Mouse (Mus musculus): ENCODE measurements around the gene Cox8b. TPM values are rescaled to one million over a fixed set of nuclear protein-coding genes. Genes with fewer than 3 reads are reported as not detected.

The Cox8b gene
- polyA plus RNA-seq (2014; fragmentation: Illumina TruSeq; extraction: RNeasy Lipid Tissue Mini Kit (QIAGEN cat#74804); ENCODE audit: low replicate concordance), result not detected

DNA sequence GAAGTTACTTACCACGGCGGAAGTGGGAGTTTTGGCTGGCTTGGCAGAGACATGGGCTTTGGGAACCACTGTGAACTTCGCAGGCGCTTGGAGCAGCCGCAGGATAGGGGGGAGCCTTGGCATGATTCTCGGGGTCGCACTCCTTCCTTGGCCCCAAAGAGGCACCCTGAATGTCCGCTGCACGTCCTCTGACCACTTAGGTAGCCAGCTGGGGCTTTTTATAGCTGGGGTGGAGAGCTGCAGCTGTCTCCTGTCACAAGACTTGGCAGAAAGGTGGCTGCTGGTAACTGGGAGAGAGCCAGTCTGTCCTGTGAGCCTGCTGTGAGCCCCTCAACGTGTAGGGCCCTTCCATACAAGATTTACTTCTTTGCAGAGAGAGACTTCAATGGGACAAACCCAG, at the start of gene Cox8b:
Gene Cox8b, minus strand, starts transcription at position 227 of the 400 bp plus-strand sequence.

DNA sequence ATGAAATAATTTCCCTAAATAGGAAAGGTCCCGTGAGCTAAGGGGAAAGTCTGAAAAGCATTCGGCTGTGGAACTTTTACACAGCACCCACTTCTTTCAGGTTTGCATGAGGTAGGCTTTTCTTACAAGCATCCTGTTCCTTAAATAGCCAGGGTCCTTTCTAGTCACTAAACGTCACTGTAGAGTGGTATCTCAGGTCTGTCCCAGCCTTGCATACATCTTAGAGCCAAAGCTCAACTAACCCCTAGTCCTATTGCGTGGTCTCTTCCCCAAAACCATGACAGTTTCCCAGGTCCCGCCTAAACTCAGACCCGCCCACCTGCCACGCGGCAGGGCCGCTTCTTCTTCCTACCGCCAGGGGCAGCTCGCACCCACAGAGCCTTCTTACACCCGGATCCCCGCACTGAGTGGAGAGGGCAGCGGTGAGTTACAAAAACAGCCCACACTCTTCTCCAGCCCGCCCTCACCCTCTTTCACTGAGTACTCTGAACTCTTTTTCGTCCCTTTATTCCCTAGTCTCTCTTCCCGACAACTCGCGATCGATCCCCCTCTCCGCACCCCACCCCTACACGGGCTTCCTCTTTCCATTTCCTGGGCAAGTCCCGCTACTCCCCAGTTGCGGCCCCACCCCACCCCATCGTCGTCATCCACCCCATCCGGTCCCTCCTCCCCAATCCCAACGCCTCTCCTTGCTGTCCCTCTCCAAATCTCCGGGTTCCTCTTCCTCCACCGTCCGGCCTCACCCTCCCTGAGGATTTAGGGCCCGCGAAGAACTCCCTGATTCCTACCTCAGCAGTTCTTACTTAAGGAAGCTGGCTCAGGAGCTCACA, 41.2 kb upstream of the Cox8b start, which contains the start of gene Pgghg:
Gene Pgghg, plus strand, starts transcription at position 170 of the 830 bp plus-strand sequence.

GRCm38 (mm10) chr7:140920418-140921029, 20.3 kb upstream of the Cox8b start, which contains the start of gene Nlrp6:
TSS of gene Nlrp6 (plus strand) at chr7:140920902.

DNA sequence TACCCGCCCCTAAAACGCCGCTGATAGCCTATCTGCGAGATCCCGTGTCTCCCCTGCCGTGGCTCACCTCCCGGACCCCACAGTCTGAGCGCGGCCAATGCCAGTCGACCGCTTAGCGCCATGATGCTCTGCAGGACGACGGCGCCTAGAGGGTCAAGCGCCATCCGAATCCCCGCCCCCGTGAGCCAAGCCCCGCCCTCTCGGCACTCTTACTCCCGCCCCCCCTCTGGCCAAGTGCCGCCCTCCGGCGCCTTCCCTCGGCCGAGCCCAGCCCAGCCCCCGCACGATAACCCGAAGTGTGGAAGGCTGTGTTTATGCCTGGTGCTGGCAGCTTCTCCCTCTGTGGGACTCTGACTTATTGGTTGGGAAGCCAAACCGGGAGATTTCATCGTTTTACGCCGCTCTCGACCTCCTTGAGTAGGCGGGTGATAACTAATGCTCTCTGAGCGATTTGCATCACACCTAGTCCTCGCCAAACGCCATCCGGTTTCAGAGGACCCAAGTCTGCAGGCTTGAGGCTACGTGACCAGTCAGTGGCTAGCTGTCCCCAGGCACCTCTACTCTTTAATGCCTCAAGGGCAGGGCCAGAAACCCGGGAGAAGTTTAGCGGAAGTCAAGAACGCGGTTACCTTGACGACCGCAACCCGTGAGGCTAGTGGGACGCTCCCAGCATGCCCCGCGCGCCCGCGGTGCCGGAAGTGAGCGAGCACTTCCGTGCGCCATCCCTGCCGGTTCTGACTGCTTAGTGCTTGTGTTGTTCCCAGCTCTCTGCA, 18.4 kb downstream of the Cox8b start, which contains the start of the genes Psmd13 and Sirt3:
Gene Psmd13, plus strand, starts transcription at position 273 of the 773 bp plus-strand sequence.
Gene Sirt3, minus strand, starts transcription at position 614 of the 773 bp plus-strand sequence.

GRCm38 (mm10) chr7:140857550-140858505, 42.4 kb downstream of the Cox8b start, which contains the start of gene Bet1l:
TSS of gene Bet1l (minus strand) at chr7:140857577.

DNA sequence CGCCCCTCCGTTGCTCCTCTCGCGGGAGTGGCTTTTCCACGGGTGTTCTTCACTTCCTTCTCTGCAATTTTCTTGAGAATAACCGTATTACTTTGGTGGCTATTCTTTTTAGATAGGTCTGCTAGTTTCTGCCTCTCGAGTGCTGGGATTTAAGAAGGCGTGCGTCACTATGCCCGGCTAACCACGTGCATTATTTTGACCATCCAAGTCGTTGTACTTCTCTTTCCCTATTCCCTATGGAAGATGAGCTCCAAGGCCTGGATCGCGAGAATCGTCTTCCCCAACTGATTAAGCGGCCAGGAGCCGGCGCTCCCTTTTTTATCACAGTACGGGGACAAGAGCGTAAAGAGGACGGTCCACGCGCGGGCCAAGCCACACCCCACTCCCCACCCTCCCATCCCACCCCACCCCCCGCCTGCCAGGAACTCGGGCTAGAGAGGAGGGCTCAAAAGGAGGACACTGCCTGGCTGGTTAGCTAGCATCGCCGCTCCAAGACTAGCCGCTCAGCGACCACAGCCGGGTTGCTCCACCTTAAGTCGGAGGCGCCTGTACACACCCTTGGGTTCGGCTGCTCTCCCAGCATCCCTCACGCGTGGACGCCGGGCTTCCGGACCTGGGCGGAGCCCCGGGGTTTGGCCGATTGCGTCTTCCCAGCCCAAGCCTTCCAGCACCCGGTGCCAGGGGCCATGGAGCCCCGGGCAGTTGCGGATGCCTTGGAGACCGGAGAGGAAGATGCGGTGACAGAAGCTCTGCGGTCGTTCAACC, 43.3 kb downstream of the Cox8b start, which contains the start of gene Ric8a:
Gene Ric8a, plus strand, starts transcription at position 173 of the 765 bp plus-strand sequence.

GRCm38 (mm10) chr7:140855860-140856784, 44.1 kb downstream of the Cox8b start, which contains the start of gene Gm45785:
TSS of gene Gm45785 (minus strand) at chr7:140856331.

Other genes starting within 250 kb of the Cox8b start
- gene Olfr539, start 240.5 kb downstream of the Cox8b start, polyA plus RNA-seq (2014; fragmentation: Illumina TruSeq; extraction: RNeasy Lipid Tissue Mini Kit (QIAGEN cat#74804); ENCODE audit: low replicate concordance), result not detected
- not detected for gene Olfr45, start 218.5 kb downstream of the Cox8b start, polyA plus RNA-seq (2014; fragmentation: Illumina TruSeq; extraction: RNeasy Lipid Tissue Mini Kit (QIAGEN cat#74804); ENCODE audit: low replicate concordance)
- gene Olfr541, start 203.2 kb downstream of the Cox8b start, polyA plus RNA-seq (2014; fragmentation: Illumina TruSeq; extraction: RNeasy Lipid Tissue Mini Kit (QIAGEN cat#74804); ENCODE audit: low replicate concordance), result not detected
- 17.1 TPM for gene Cyp2e1, start 136.7 kb downstream of the Cox8b start, polyA plus RNA-seq (2014; fragmentation: Illumina TruSeq; extraction: RNeasy Lipid Tissue Mini Kit (QIAGEN cat#74804); ENCODE audit: low replicate concordance)
- not detected for gene Syce1, start 112.6 kb downstream of the Cox8b start, polyA plus RNA-seq (2014; fragmentation: Illumina TruSeq; extraction: RNeasy Lipid Tissue Mini Kit (QIAGEN cat#74804); ENCODE audit: low replicate concordance)
- 0.48 TPM for gene Zfp941, start 78.3 kb downstream of the Cox8b start, polyA plus RNA-seq (2014; fragmentation: Illumina TruSeq; extraction: RNeasy Lipid Tissue Mini Kit (QIAGEN cat#74804); ENCODE audit: low replicate concordance)
- gene Urah, start 65.4 kb downstream of the Cox8b start, polyA plus RNA-seq (2014; fragmentation: Illumina TruSeq; extraction: RNeasy Lipid Tissue Mini Kit (QIAGEN cat#74804); ENCODE audit: low replicate concordance), result 11.9 TPM
- gene Scgb1c1, start 54.9 kb downstream of the Cox8b start, polyA plus RNA-seq (2014; fragmentation: Illumina TruSeq; extraction: RNeasy Lipid Tissue Mini Kit (QIAGEN cat#74804); ENCODE audit: low replicate concordance), result not detected
- gene Odf3, start 52.6 kb downstream of the Cox8b start, polyA plus RNA-seq (2014; fragmentation: Illumina TruSeq; extraction: RNeasy Lipid Tissue Mini Kit (QIAGEN cat#74804); ENCODE audit: low replicate concordance), result not detected
- gene Gm45785, start 44.1 kb downstream of the Cox8b start, polyA plus RNA-seq (2014; fragmentation: Illumina TruSeq; extraction: RNeasy Lipid Tissue Mini Kit (QIAGEN cat#74804); ENCODE audit: low replicate concordance), result not detected
- 3.7 TPM for gene Ric8a, start 43.5 kb downstream of the Cox8b start, polyA plus RNA-seq (2014; fragmentation: Illumina TruSeq; extraction: RNeasy Lipid Tissue Mini Kit (QIAGEN cat#74804); ENCODE audit: low replicate concordance)
- 0.78 TPM for gene Bet1l, start 42.9 kb downstream of the Cox8b start, polyA plus RNA-seq (2014; fragmentation: Illumina TruSeq; extraction: RNeasy Lipid Tissue Mini Kit (QIAGEN cat#74804); ENCODE audit: low replicate concordance)
- 132 TPM for gene Psmd13, start 18.5 kb downstream of the Cox8b start, polyA plus RNA-seq (2014; fragmentation: Illumina TruSeq; extraction: RNeasy Lipid Tissue Mini Kit (QIAGEN cat#74804); ENCODE audit: low replicate concordance)
- gene Sirt3, start 18.1 kb downstream of the Cox8b start, polyA plus RNA-seq (2014; fragmentation: Illumina TruSeq; extraction: RNeasy Lipid Tissue Mini Kit (QIAGEN cat#74804); ENCODE audit: low replicate concordance), result 3.8 TPM
- gene Nlrp6, start 20.5 kb upstream of the Cox8b start, polyA plus RNA-seq (2014; fragmentation: Illumina TruSeq; extraction: RNeasy Lipid Tissue Mini Kit (QIAGEN cat#74804); ENCODE audit: low replicate concordance), result 23.8 TPM
- gene Pgghg, start 40.9 kb upstream of the Cox8b start, polyA plus RNA-seq (2014; fragmentation: Illumina TruSeq; extraction: RNeasy Lipid Tissue Mini Kit (QIAGEN cat#74804); ENCODE audit: low replicate concordance), result 0.30 TPM
- gene Ifitm5, start 49.8 kb upstream of the Cox8b start, polyA plus RNA-seq (2014; fragmentation: Illumina TruSeq; extraction: RNeasy Lipid Tissue Mini Kit (QIAGEN cat#74804); ENCODE audit: low replicate concordance), result not detected
- not detected for gene Gm45717, start 55.5 kb upstream of the Cox8b start, polyA plus RNA-seq (2014; fragmentation: Illumina TruSeq; extraction: RNeasy Lipid Tissue Mini Kit (QIAGEN cat#74804); ENCODE audit: low replicate concordance)
- gene Ifitm2, start 55.5 kb upstream of the Cox8b start, polyA plus RNA-seq (2014; fragmentation: Illumina TruSeq; extraction: RNeasy Lipid Tissue Mini Kit (QIAGEN cat#74804); ENCODE audit: low replicate concordance), result 37.5 TPM
- 3.0 TPM for gene Ifitm1, start 66.8 kb upstream of the Cox8b start, polyA plus RNA-seq (2014; fragmentation: Illumina TruSeq; extraction: RNeasy Lipid Tissue Mini Kit (QIAGEN cat#74804); ENCODE audit: low replicate concordance)
- 4.3 TPM for gene Ifitm3, start 110.3 kb upstream of the Cox8b start, polyA plus RNA-seq (2014; fragmentation: Illumina TruSeq; extraction: RNeasy Lipid Tissue Mini Kit (QIAGEN cat#74804); ENCODE audit: low replicate concordance)
- gene Ifitm6, start 117.5 kb upstream of the Cox8b start, polyA plus RNA-seq (2014; fragmentation: Illumina TruSeq; extraction: RNeasy Lipid Tissue Mini Kit (QIAGEN cat#74804); ENCODE audit: low replicate concordance), result 5.2 TPM
- gene Gm17387, start 128.7 kb upstream of the Cox8b start, polyA plus RNA-seq (2014; fragmentation: Illumina TruSeq; extraction: RNeasy Lipid Tissue Mini Kit (QIAGEN cat#74804); ENCODE audit: low replicate concordance), result not detected
- gene B4galnt4, start 160.7 kb upstream of the Cox8b start, polyA plus RNA-seq (2014; fragmentation: Illumina TruSeq; extraction: RNeasy Lipid Tissue Mini Kit (QIAGEN cat#74804); ENCODE audit: low replicate concordance), result 0.45 TPM
- gene Pkp3, start 177.8 kb upstream of the Cox8b start, polyA plus RNA-seq (2014; fragmentation: Illumina TruSeq; extraction: RNeasy Lipid Tissue Mini Kit (QIAGEN cat#74804); ENCODE audit: low replicate concordance), result 0.74 TPM
- gene Sigirr, start 200.1 kb upstream of the Cox8b start, polyA plus RNA-seq (2014; fragmentation: Illumina TruSeq; extraction: RNeasy Lipid Tissue Mini Kit (QIAGEN cat#74804); ENCODE audit: low replicate concordance), result 1.6 TPM
- gene Ano9, start 217.4 kb upstream of the Cox8b start, polyA plus RNA-seq (2014; fragmentation: Illumina TruSeq; extraction: RNeasy Lipid Tissue Mini Kit (QIAGEN cat#74804); ENCODE audit: low replicate concordance), result 145 TPM
- 11.3 TPM for gene Ptdss2, start 221.9 kb upstream of the Cox8b start, polyA plus RNA-seq (2014; fragmentation: Illumina TruSeq; extraction: RNeasy Lipid Tissue Mini Kit (QIAGEN cat#74804); ENCODE audit: low replicate concordance)